Mouse (Mus musculus) lung, embryonic 14.5 days (tissue): ENCODE results near the gene Crtap. TPM values are rescaled to one million over a fixed set of nuclear protein-coding genes. Genes with fewer than 3 reads are reported as not detected.
A peak's percentile ranks its signal among the peaks of the same experiment; 100 is the strongest.

Experiments used
- ATAC-seq: fragments of 200-750 bp; cut with Nextera tagmentation; 2 replicates; pipeline ENCODE4 v1.8.0; 2017; ENCODE audit warnings: mild to moderate bottlenecking, moderate TSS enrichment, moderate library complexity; ENCODE audit not compliant: insufficient read depth
- DNase-seq: peaks from one replicate; pipeline ENCODE4 v3.0.0-alpha.2; 2015
- H3K27ac ChIP-seq: fragments of 300-500 bp; sonication (generic); 2 replicates; pipeline ENCODE4 v1.5.1; 2014; ENCODE audit warnings: low read depth, mild to moderate bottlenecking, moderate library complexity
- H3K27me3 ChIP-seq: fragments of 300-500 bp; sonication (generic); 2 replicates; pipeline ENCODE4 v1.6.1; 2014; ENCODE audit warnings: low read length, control low read depth; ENCODE audit not compliant: insufficient read depth
- H3K36me3 ChIP-seq: fragments of 300-500 bp; sonication (generic); 2 replicates; pipeline ENCODE4 v1.6.1; 2014; ENCODE audit warnings: control low read depth; ENCODE audit not compliant: insufficient read depth
- H3K4me1 ChIP-seq: fragments of 300-500 bp; sonication (generic); 2 replicates; pipeline ENCODE4 v1.6.1; 2014; ENCODE audit warnings: antibody characterized with exemption, control low read depth; ENCODE audit not compliant: insufficient read depth
- H3K4me2 ChIP-seq: fragments of 300-500 bp; sonication (generic); 2 replicates; pipeline ENCODE4 v1.6.1; 2014; ENCODE audit warnings: mild to moderate bottlenecking
- H3K4me3 ChIP-seq: fragments of 300-500 bp; sonication (generic); 2 replicates; pipeline ENCODE4 v1.5.1; 2014; ENCODE audit warnings: low read depth, low read length
- H3K9ac ChIP-seq: fragments of 300-500 bp; sonication (generic); 2 replicates; pipeline ENCODE4 v1.6.1; 2014
- H3K9me3 ChIP-seq: fragments of 300-500 bp; sonication (generic); 2 replicates; pipeline ENCODE4 v1.6.1; 2016; ENCODE audit warnings: low read depth, low read length, control low read depth
- CTCF ChIP-seq: IDR thresholded peaks from 2 replicates; pipeline ENCODE4 v1.5.1; 2016; ENCODE audit warnings: antibody characterized with exemption, low read depth
- WGBS: fragments of 180-500 bp; shearing (Covaris S2); extraction: QIAGEN DNeasy Blood & Tissue Kit; methylation state at CpG from one replicate; pipeline ENCODE4 v1.1.7; 2014; 5-methylcytosine and 5-hydroxymethylcytosine counted together
- polyA plus RNA-seq: library from polyadenylated mRNA; unstranded; fragments of >200 nt; fragmentation: Nextera tagmentation; extraction: Ambion mirVana; gene quantifications from 2 replicates; pipeline ENCODE4 v1.2.1, GENCODE M21; 2014

Gene Crtap
- polyA plus RNA-seq, 1 experiment from 2014 or later: 156 TPM

DNA sequence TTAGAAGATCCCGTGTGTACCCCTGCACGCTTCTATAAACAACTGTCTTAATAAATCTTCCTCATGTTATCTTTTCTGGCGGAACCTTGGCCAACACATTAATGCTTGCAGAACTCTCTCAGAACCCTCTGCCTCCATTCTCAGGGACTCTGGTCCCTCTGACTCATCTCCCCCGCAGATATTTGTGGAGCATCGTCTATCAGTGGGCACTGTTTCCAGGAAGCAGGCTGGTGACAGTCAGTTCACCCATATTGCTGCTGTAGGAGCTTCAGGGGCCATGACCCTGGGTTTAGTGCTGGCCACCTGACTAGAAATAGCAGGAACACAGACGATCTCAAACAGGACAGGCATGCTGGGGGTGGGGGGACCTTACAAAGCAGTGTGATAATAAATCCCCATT lies 3.4 kb downstream of the Crtap start:
- DNase-seq: no peak
- Histone ChIP-seq H3K36me3 (peaks cover 36% of the 10 kb centered on the region), H3K27ac (no peak overlapping the region), H3K4me1 (0 out of 2 replicates have a peak, but pooled peaks cover 6% of the 10 kb centered on the region), H3K4me2 (no peak overlapping the region), H3K27me3 (no peaks in the 10 kb centered on the region), H3K9ac (no peak overlapping the region), H3K4me3 (no peak overlapping the region), H3K9me3 (no peaks in the 10 kb centered on the region)
- no peak for TF ChIP-seq CTCF
- 33% methylated on average over 6 of the region's 6 CpGs for WGBS
- ATAC-seq: no peak

DNA sequence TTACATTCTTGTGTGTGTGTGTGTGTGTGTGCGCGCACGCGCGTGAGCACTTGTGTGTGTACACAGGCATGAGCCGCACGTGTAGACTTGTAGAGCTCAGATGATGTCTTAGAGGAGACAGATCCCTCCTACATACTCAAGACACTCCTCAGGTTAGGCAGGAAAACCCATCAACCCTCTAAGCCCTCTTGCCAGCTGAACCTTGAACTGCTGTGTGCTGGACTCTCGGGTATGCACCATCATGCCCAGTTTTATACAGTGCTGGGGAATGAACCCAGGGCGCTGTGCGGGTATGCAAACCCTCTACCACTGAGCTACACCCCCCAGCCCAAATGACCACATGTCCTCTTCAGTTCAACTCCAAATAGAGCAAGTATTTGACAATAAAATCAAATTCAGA lies 5.3 kb downstream of the Crtap start:
- ATAC-seq (no peak), DNase-seq (no peak)
- Histone ChIP-seq H3K4me1 (0 out of 2 replicates have a peak, but pooled peaks cover 6% of the 10 kb centered on the region), H3K9ac (no peak overlapping the region), H3K9me3 (no peaks in the 10 kb centered on the region), H3K27me3 (no peaks in the 10 kb centered on the region), H3K36me3 (peaks cover 53% of the 10 kb centered on the region), H3K4me3 (no peak overlapping the region), H3K27ac (no peak overlapping the region), H3K4me2 (no peak overlapping the region)
- no peak for TF ChIP-seq CTCF
- WGBS: 95% methylated on average over 10 of the region's 10 CpGs

DNA sequence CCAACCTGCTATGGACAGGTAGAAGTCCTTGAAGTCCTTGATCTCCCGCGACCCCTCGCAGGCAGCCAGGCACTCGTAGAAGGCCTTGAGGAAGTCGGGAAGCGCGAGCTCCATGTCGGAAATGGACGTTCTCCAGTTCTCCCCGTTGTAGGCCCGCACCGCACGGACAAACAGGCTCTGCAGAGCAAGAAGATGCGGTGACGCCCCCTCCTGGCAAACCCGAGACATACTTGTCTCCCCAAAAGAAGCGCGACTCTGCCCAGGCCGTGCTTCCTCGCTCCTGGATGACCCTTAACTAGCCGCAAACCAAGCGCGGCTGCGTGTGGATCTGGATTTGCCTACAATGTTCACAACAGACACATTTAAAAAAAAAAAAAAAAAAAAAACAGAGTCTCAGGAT lies 5.8 kb downstream of the Crtap start:
- DNase-seq (no peak), ATAC-seq (no peak)
- Histone ChIP-seq H3K4me2 (no peak overlapping the region), H3K4me3 (no peak overlapping the region), H3K4me1 (0 out of 2 replicates have a peak, but pooled peaks cover 6% of the 10 kb centered on the region), H3K9ac (no peak overlapping the region), H3K9me3 (no peaks in the 10 kb centered on the region), H3K36me3 (peaks cover 57% of the 10 kb centered on the region), H3K27ac (no peak overlapping the region), H3K27me3 (no peaks in the 10 kb centered on the region)
- TF ChIP-seq CTCF: no peak
- 89% methylated on average over 24 of the region's 24 CpGs for WGBS

DNA sequence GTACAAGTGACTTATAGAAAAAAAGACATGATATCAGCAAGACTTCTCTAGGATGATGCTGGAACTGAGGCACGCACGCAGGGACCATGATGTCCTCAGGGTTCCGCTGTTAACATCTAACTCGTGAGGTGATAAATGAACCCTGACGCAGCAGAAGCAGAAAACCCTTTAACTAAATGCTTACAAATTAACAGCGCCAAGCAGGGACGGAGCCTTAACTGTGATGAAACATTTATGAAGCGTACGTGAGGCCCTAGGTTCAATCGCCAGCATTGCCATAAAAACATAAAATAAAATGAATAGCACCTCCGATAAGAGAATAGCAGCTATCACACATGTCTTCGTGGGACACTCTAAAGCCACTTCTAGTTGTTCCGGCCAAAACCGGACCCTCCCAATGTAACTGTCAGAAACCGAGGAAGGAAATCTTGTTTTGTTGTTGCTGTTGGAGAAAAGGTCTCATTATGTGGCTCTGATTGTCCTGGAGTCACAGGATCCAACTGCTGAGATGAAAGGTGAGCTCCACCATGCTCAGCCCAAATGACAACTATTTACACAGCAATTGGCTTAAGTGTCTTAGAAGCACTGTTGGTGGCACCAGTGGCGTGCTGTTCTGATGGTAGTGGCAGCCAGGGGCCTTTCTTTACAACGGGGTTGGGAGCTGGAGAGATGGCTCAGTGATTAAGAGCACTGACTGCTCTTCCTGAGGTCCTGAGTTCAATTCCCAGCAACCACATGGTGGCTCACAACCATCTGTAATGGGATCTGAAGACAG lies 7.4 kb downstream of the Crtap start:
- 83% methylated on average over 17 of the region's 17 CpGs for WGBS
- no peaks in the 10 kb centered on the region for H3K9me3 ChIP-seq
- no peaks in the 10 kb centered on the region for H3K27me3 ChIP-seq
- TF ChIP-seq CTCF: no peak
- no peak for ATAC-seq
- no peak for DNase-seq
- no peak overlapping the region for H3K27ac ChIP-seq
- H3K4me2 ChIP-seq: no peak overlapping the region
- H3K36me3 ChIP-seq: peaks cover 70% of the 10 kb centered on the region
- H3K4me3 ChIP-seq: no peak overlapping the region
- H3K9ac ChIP-seq: no peak overlapping the region
- H3K4me1 ChIP-seq: no peaks in the 10 kb centered on the region

DNA sequence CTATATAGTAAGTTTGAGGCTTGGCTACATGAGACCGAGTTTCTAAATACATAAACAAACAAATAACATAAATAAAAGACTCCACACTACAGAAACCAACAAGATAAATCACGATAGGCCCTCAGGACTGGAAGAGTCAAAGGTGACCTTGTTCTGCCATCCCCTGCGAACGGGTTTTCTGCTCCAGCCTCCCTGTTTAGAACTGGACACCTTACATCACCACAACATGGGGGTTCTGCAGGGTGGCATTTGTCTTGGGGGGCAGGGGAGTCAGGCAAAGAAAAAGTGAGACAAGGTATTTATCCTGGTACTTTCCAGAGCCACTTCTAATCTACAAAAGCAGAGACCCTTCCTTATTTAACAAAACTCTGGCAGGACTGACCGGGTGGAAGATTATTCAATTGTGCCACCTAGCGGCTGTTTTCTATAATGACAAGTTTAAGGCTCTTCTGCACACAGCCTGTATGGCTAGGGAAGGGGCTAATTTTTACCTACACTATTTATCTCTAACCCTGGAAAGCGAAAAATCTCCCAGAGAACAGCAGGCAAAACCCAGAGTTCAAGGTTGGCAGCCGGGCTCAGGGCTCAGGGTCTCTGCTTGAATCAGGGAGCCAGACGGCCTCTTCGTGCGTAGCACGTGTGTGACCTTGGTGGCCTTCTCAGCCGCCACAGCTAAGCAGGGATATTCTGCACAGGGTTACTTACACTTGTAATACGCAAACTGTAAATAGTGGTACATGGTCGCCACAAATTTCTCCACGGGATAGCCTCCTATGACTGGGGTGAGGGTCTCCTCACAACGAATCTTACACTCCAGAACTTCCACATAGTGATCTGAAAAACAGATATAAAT lies 9.4 kb downstream of the Crtap start:
- no peaks in the 10 kb centered on the region for H3K4me1 ChIP-seq
- ATAC-seq (peak; percentile 72), DNase-seq (peak; percentile 83)
- H3K9me3 ChIP-seq: no peaks in the 10 kb centered on the region
- WGBS: 66% methylated on average over 17 of the region's 17 CpGs
- no peak overlapping the region for H3K4me2 ChIP-seq
- no peak overlapping the region for H3K4me3 ChIP-seq
- peaks cover 90% of the 10 kb centered on the region for H3K36me3 ChIP-seq
- H3K9ac ChIP-seq: no peak overlapping the region
- TF ChIP-seq CTCF: peak; percentile 64
- H3K27ac ChIP-seq: no peak overlapping the region
- no peaks in the 10 kb centered on the region for H3K27me3 ChIP-seq

DNA sequence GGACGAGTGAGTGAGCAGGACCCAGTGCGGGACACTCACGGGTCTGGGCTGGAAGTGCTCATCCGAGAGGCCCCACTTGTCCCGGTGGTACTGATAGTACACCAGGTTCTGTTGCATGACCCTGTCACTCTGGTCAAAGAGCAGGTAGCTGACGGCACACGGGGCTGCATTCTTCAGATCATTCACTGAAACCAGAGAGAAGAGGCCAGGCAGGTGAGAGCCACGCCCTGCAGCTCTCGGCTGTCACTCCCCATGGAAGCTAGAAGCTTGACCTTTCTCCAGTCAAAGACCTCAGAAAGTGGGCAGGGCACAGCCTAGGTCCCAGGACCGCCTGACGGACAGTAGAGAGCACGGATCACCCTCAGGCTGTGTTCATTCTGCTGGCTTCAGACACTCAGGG lies 10.6 kb downstream of the Crtap start:
- no peaks in the 10 kb centered on the region for H3K27me3 ChIP-seq
- DNase-seq (no peak), ATAC-seq (no peak)
- H3K36me3 ChIP-seq: peaks cover 88% of the 10 kb centered on the region
- H3K4me3 ChIP-seq: no peak overlapping the region
- H3K4me2 ChIP-seq: no peak overlapping the region
- TF ChIP-seq CTCF: no peak
- no peak overlapping the region for H3K27ac ChIP-seq
- 79% methylated on average over 12 of the region's 12 CpGs for WGBS
- no peaks in the 10 kb centered on the region for H3K4me1 ChIP-seq
- no peak overlapping the region for H3K9ac ChIP-seq
- no peaks in the 10 kb centered on the region for H3K9me3 ChIP-seq

DNA sequence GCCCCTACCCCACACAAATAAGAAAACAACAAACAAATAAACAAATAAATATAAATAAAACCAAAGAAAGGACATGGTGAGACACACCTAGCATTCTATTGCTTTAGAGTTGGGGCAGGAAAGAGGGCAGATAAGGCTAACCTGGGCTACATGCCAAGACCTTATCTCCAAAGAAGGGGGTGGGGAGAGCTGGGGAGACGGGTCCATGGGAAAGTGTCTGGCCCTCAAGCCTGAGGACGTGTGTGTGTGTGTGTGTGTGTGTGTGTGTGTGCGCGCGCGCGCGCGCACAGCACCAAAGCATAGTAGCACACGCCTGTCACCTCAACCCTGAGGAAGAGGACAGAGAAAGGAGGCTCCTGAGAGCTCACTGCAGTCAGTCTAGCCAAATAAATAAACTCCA lies 13.3 kb downstream of the Crtap start:
- no peaks in the 10 kb centered on the region for H3K4me1 ChIP-seq
- H3K9ac ChIP-seq: no peak overlapping the region
- no peak for TF ChIP-seq CTCF
- H3K27me3 ChIP-seq: no peaks in the 10 kb centered on the region
- H3K36me3 ChIP-seq: peaks cover 68% of the 10 kb centered on the region
- no peak overlapping the region for H3K27ac ChIP-seq
- no peak overlapping the region for H3K4me3 ChIP-seq
- WGBS: 87% methylated on average over 10 of the region's 10 CpGs
- DNase-seq (no peak), ATAC-seq (no peak)
- no peak overlapping the region for H3K4me2 ChIP-seq
- no peaks in the 10 kb centered on the region for H3K9me3 ChIP-seq
